Mouse (Mus musculus): Measurements from ENCODE around the gene BC028528.
"Not testable (repeated sequence)": the region's sequence is repeated elsewhere in the genome, so short reads cannot be mapped to it uniquely, and the experiment has no call there.

The BC028528 gene

GRCm38 (mm10) chr3:95872048-95872447, 19.8 kb downstream of the BC028528 start:
- DNase-seq (ENCODE audit: low spot score in 2 of 2), result no peak

- DNase-seq (ENCODE audit: low spot score in 2 of 2), result peak; percentile 84 to 86
Observed at GRCm38 (mm10) chr3:95871392-95871867, 20.4 kb downstream of the BC028528 start, which contains the start of gene Mrps21. Mrps21 (minus strand) TSS chr3:95871519.

- DNase-seq (ENCODE audit: low spot score in 2 of 2), result no peak
Observed at GRCm38 (mm10) chr3:95870976-95871375, 20.8 kb downstream of the BC028528 start.

GRCm38 (mm10) chr3:95867408-95867807, 24.4 kb downstream of the BC028528 start:
- DNase-seq (ENCODE audit: low spot score in 2 of 2), result no peak

GRCm38 (mm10) chr3:95866071-95866470, 25.7 kb downstream of the BC028528 start:
- DNase-seq (ENCODE audit: low spot score in 2 of 2), result no peak

- no peak for DNase-seq (ENCODE audit: low spot score in 2 of 2)
Observed at GRCm38 (mm10) chr3:95865571-95865970, 26.2 kb downstream of the BC028528 start.

- DNase-seq (ENCODE audit: low spot score in 2 of 2), result peak; percentile 71 to 81
Observed at GRCm38 (mm10) chr3:95865050-95865449, 26.8 kb downstream of the BC028528 start.

- no peak for DNase-seq (ENCODE audit: low spot score in 2 of 2)
Observed at GRCm38 (mm10) chr3:95863578-95863977, 28.2 kb downstream of the BC028528 start.

GRCm38 (mm10) chr3:95861796-95862195, 30.0 kb downstream of the BC028528 start:
- peak; percentile 62 to 70 for DNase-seq (ENCODE audit: low spot score in 2 of 2)

- DNase-seq (ENCODE audit: low spot score in 2 of 2), result no peak
Observed at GRCm38 (mm10) chr3:95861216-95861615, 30.6 kb downstream of the BC028528 start.

- no peak for DNase-seq (ENCODE audit: low spot score in 2 of 2)
Observed at GRCm38 (mm10) chr3:95860323-95860722, 31.5 kb downstream of the BC028528 start.

GRCm38 (mm10) chr3:95858278-95858677, 33.5 kb downstream of the BC028528 start:
- not testable (repeated sequence) for DNase-seq (ENCODE audit: low spot score in 2 of 2)

GRCm38 (mm10) chr3:95857050-95857449, 34.8 kb downstream of the BC028528 start:
- DNase-seq (ENCODE audit: low spot score in 2 of 2), result not testable (repeated sequence)

- DNase-seq (ENCODE audit: low spot score in 2 of 2), result no peak
Observed at GRCm38 (mm10) chr3:95856115-95856514, 35.7 kb downstream of the BC028528 start.

- DNase-seq (ENCODE audit: low spot score in 2 of 2), result peak; percentile 94 to 96
Observed at GRCm38 (mm10) chr3:95855502-95856089, 36.2 kb downstream of the BC028528 start, which contains the start of gene Prpf3. Prpf3 (minus strand) TSS chr3:95855885.

GRCm38 (mm10) chr3:95851317-95851716, 40.5 kb downstream of the BC028528 start:
- DNase-seq (ENCODE audit: low spot score in 2 of 2), result no peak

GRCm38 (mm10) chr3:95850611-95851010, 41.2 kb downstream of the BC028528 start:
- DNase-seq (ENCODE audit: low spot score in 2 of 2), result no peak

- DNase-seq (ENCODE audit: low spot score in 2 of 2), result no peak
Observed at GRCm38 (mm10) chr3:95842503-95843214, 49.1 kb downstream of the BC028528 start.

- no peak for DNase-seq (ENCODE audit: low spot score in 2 of 2)
Observed at GRCm38 (mm10) chr3:95839250-95839649, 52.6 kb downstream of the BC028528 start.
